Mouse (Mus musculus): ENCODE data around the gene Gprc5c.

Gene Gprc5c

GRCm38 (mm10) chr11:114867361-114868235, 16.6 kb downstream of the Gprc5c start:
- DNase-seq (ENCODE audit: low spot score) = no peak

- no peak for DNase-seq (ENCODE audit: low spot score)
These were observed 17.3 kb downstream of the Gprc5c start for GRCm38 (mm10) chr11:114868280-114868679.

DNA sequence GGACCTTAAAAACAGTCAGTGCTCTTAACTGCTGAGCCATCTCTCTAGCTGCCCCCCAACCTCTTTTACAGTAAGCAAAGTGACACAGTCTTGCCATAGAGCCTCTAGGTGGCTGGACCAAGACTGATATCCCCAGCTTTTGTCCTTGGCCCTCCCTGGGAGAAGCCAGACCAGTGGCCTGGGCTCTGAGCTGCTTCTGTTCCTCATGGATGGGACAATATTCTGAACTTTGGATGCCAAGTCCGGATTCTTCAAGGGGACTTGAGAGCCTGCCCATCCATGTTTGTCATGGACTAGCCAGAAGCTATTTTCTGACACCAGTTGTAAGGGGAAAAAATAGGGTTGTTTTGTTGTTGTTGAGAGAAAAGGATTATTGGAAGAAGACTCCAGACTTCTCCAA, 18.8 kb downstream of the Gprc5c start:
- no peak for DNase-seq (ENCODE audit: low spot score)

DNA sequence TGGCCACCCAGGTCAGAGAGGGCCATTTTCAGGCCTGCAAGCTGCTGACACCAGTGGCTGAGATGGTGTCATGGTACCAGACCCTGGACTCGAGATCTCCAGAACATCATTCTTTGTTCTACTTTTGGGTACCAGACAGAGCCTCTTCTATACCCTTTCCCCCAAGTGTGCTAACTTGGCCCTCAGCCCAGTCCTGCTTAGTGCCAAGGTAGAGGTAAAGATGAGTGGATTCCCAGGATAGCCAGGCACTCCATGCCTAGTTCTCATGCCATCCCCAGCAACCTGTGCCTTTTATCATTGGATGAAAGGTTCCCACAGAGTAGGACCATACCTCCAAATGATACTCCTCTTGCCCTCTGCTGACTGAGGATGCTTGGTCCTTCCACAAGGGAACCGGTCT, 20.6 kb downstream of the Gprc5c start:
- DNase-seq (ENCODE audit: low spot score) = no peak

GRCm38 (mm10) chr11:114873022-114873817, 22.3 kb downstream of the Gprc5c start:
- peak; percentile 74 for DNase-seq (ENCODE audit: low spot score)

DNA sequence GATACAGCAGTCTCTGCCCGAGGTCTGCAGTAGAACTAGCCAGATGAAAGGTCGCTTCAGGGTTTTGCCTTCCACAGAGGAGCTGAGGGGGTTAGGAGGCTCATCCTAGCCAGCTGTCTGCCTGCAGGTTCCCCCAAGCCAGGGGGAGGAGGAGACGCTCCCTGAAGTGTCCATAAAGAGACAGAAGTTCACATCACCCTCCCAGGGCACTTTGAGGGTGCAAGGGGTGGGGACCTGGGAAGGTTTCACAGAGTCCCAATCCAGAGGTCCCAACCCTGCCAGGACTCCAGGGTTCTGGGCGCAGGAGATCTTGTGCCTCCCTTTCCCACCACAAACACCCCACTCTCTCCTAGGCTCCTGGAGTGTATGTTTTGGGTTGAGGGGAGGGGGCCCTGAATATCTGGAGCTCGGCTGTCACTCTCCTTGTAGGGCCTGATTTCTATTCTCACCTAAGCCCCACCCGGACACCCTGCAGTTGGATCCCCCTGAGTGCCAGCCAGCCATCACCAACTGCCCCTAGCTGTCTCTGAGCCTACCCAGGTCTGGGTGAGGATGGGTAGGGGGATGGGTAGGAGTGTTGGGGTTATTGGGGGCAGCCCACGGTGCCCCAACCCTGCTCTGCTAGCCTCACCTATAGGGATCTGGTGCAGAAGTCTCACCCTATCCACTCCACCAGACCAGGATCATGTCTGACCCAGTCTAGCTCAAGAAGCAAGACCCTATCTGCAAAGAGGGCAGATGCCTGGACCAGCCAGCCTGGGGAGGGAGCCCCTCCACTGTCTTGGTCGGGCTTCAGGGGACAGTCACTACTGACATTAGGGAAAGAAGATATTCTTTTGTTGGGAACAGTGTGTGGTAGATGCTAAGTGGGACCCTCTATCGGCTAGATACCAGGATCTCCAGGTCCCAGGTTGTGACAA, 23.5 kb downstream of the Gprc5c start:
- no peak for DNase-seq (ENCODE audit: low spot score)

- peak; percentile 69 for DNase-seq (ENCODE audit: low spot score)
These were observed 24.4 kb downstream of the Gprc5c start for GRCm38 (mm10) chr11:114875301-114875801.

DNA sequence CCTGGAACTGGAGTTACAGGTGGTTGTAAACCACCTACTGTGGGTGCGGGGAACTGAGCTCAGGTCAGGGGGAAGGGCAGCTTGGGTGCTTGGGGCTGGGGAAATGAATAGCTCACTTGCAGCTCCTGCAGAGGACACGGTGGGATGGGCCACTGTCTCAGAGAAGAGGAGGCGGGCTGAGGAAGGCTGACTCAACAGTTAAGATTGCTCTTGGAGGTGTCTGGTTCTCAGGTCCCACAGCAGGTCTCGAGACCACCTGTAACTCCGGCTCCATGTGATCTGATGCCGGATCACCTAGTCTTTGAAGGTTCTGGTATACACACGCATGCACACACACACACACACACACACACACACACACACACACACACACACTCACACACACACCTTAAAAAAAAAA, 25.2 kb downstream of the Gprc5c start:
- no peak for DNase-seq (ENCODE audit: low spot score)

DNA sequence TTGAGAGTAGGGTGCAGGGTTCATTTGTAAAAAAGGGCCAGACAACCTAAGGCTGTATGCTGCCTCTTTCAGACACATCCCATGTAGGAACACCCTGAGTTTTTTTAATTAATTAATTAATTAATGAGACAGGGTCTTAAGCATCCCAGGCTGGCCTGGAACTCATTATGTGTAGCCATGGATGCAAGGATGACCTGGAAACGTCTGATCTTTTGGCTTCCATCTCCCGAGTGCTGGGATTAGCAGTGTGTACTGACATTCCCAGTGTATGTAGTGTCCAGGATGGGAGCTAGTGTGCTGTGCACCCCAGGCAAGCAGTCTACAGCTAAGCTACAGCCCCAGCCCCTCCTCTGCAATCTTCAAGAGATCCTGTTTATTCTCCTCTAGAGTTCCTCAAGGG, 25.7 kb downstream of the Gprc5c start:
- peak; percentile 17 for DNase-seq (ENCODE audit: low spot score)

DNA sequence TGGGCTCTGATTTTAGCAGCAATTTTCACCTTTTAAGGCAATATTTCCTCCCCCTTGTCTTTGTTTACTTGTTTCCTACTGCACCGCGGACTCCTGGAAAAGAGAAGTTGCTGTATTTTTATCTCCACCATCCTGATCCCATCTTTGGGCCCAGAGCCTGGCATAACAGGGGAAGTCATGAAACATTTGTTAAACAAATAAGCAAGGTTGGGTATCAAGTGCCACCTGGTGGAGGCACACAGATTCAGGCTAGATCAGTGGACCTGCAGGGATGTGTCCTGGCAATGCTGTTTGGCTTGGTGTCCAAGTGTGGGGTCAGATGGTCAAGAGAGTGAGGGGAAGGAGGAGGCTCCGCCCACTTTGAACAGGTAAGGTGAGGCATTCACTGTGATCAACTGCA, 26.2 kb downstream of the Gprc5c start:
- peak; percentile 71 for DNase-seq (ENCODE audit: low spot score)

DNA sequence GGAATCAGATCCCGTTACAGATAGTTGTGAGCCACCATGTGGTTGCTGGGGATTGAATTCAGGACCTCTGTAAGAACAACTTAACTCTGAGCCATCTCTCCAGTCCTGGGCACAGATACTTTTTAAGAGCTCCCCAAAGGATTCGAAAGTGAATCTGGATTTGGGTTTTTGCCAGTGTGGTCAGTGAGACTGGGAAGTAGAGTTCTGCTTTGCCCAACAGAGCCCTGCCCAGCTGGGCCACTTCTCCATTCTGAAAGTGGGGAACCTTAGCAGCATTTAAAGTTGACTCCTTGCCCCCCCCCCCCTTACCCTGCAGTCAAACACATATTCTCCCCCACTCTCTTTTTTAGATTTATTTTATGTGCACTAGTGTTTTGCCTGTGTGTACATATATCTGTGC, 28.7 kb downstream of the Gprc5c start:
- DNase-seq (ENCODE audit: low spot score) = no peak

DNA sequence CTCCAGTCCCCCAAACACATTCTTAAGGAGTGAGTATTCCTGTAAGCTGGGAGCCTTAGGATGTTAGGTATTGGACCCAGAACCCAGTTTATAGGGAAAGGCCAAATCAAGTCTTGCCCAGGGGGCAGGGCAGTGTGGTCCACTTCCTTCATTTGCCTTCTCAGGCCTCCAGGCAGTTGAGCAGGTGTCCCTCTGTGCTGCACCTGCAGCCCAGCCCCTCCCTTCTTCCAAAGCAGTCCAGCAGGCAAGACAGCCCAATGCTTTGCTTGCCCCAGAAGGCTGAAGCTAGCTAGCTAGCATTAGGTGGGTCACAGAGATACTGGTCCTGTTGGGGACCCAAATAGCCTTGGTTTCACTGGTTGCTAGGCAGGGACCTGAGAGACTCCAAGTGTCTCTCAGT, 29.2 kb downstream of the Gprc5c start:
- no peak for DNase-seq (ENCODE audit: low spot score)

DNA sequence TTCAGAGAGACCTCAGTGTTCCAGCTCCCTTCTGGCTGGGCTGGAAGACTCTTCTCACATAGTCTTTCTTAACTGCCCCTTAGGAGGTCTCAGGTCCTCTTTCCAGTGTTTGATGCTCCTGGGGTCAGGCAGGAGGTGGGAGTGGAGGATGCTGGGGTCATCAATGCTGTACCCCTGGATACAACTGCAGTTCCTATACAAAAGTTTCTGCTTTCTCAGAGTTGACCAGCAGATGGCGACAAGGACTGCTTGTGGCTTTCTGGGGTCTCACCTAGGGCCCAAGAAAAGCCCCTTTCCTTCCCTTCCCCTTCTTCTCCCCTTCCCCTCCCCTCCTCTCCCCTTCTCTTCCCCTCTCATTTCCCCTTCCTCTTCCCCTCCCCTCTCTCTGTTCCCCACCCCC, 29.6 kb downstream of the Gprc5c start:
- DNase-seq (ENCODE audit: low spot score) = peak; percentile 81

DNA sequence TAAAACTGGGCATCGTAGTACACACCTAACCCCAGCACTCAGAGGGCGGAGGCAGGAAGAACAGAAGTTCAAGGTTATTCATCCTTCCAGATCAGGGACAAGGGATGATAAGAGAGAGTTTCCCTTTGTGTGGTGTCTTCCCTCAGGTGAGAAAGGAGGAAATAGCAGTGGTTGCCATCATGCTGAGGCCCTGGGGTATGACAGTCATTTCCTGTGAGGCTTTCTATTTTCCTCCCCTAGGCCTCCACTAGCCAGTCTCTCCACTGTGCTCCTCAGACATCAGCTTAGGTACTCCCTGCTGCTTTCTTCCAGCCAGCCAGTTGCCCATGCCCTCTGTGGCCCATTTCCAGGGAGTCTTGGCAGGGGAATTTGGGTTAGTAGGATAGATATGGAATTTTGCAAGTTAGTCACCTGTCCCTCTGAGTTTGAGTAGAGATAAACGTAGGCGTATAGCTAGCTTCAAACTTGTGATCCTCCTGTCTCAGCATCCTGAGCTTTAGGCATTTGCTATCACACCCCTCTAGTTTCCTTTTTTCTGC, 32.4 kb downstream of the Gprc5c start:
- no peak for DNase-seq (ENCODE audit: low spot score)

DNA sequence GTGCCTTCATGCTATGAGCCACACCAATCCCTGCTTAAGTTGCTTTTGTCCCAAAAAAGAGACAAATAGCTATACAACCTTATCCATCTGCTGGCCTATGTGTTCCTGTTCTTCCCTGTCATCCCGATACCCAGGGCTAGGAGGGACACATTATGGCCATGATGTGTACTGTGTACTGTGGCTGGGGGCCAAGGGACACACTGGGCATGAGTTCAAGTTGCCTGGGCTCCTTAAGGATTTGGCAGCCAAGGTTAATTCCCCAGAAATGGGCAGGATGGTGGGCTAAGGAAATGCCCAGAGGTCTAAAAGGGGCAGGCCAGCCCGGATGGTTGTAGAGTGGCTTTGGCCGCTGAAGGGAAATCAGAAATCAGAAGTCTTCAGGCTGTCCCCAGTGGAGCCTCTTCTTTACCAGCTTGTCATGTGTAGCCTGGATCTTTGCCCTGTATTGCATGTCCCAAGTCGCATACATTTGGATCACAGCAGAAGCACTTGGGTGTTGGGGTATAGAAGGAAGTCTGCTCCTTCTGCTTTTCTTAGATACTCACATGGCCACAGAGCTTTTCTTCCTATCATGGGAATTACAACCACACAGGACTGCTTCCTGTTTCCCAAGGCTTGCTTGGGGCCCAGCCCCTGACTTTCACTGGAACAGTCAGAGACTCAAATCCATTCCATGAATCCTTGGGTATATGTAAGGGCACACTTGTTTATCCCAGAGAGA, 33.6 kb downstream of the Gprc5c start:
- DNase-seq (ENCODE audit: low spot score) = no peak

- DNase-seq (ENCODE audit: low spot score) = peak; percentile 16
These were observed 39.1 kb downstream of the Gprc5c start, which contains the start of gene Cd300a for GRCm38 (mm10) chr11:114889991-114890518. Gene Cd300a (plus strand): TSS chr11:114890041.

- peak; percentile 15 for DNase-seq (ENCODE audit: low spot score)
These were observed 39.6 kb downstream of the Gprc5c start for GRCm38 (mm10) chr11:114890542-114890941.

DNA sequence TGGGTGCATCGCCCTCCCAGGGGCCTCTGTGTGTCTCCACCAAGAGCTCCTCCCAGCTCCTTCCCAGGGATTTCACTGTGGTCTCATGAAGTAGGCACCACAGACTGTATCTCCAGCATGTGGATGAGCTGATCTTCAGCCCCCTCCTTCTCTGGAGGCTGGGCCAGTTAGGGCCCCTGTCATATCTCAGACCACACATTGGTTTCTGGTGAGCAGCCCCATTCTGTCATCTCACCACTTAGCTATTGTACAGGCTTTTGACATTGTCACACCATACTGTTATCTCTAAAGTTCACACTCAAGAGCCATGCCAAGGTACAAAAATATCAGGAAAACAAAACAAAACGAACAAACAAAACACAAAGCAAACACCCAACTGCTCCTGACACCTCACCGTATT, 45.1 kb downstream of the Gprc5c start:
- no peak for DNase-seq (ENCODE audit: low spot score)

- DNase-seq (ENCODE audit: low spot score) = no peak
These were observed 47.1 kb downstream of the Gprc5c start for GRCm38 (mm10) chr11:114898026-114898425.

GRCm38 (mm10) chr11:114903224-114903623, 52.3 kb downstream of the Gprc5c start:
- no peak for DNase-seq (ENCODE audit: low spot score)

DNA sequence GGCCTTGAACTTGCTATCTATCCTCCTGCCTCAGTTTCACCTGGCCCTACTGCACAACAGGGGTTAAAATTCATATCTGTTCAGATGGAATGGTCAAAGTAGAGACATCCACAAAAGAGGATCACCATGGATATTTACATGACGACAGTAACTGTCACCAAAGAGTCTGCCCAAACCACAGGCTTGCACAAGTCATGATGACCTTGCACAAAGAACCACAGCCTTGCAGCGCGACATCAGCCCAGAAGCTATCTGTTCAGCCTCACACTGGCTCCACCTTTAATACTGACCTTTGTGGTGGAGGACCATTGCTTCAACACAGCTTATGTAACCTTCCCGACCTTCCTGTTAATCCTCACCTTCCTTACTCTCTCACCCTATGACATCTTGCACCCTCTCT, 56.6 kb downstream of the Gprc5c start:
- no peak for DNase-seq (ENCODE audit: low spot score)
